Mouse (Mus musculus) brain, embryonic 14.5 days (tissue): ENCODE measurements around the gene Zdhhc18.

Experiments
- CTCF ChIP-seq: fragments of 200-500 bp; IDR thresholded peaks from 2 replicates; pipeline ENCODE4 v1.5.1; 2012; ENCODE audit warnings: inconsistent platforms, mild to moderate bottlenecking, moderate library complexity, borderline replicate concordance; ENCODE audit not compliant: insufficient read depth, insufficient read length; ENCODE audit errors: extremely low read depth
- POLR2A ChIP-seq: fragments of 200-500 bp; IDR thresholded peaks from 2 replicates; pipeline ENCODE4 v1.6.1; 2012; ENCODE audit warnings: mild to moderate bottlenecking, inconsistent platforms, borderline replicate concordance; ENCODE audit not compliant: poor library complexity, insufficient read depth, insufficient read length, severe bottlenecking; ENCODE audit errors: extremely low read depth

DNA sequence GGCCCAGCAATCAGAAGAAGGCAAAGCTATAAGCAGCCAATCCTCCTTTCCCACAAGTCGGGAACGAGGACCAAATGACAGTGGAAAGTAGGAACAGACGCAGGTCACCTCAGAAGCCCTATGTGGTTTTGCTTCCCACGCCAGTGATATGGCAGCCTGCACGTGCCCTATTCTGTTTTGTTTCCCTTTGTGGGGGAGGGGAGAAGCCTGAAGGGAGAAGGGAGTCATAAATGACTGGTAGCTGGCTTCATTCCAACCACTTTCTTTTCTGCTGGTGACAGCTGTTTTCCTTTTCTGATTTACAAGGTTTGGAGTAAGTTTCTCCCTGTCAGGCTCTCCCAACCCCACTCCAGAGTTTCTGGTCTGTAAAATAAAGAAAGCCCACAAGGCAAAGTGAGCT lies 40.3 kb upstream of the Zdhhc18 start:
- TF ChIP-seq CTCF (no peak), POLR2A (no peak)
